Mouse (Mus musculus): Measurements from ENCODE around the gene Fgfr2.
A peak's percentile ranks its signal among the peaks of the same experiment; 100 is the strongest.
"Not testable (repeated sequence)": the region's sequence is repeated elsewhere in the genome, so short reads cannot be mapped to it uniquely, and the experiment has no call there.

Gene Fgfr2

GRCm38 (mm10) chr7:131187996-131188395 is 1935.2 kb downstream of the Fgfr2 start:
- no peak for DNase-seq

DNA sequence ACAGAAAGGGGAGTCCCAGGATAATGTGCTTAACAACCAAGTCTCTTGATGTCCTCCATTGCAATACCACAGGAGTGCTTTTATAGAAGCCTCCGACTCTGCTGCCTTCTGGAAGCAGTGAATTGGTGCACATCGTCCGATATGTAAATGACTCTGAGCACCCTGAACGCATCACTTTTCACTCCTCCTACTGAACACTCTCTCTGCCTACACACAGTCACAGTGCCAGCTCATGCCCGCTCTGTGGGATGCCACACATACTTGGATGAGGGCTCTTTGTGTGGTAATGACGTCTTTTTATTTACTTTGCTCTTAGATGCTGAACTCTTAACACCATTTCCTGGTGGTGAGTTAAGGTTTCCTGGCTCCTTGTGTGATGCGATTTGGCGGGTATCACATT is 1936.1 kb downstream of the Fgfr2 start:
- no peak for DNase-seq

GRCm38 (mm10) chr7:131184339-131184738 is 1938.8 kb downstream of the Fgfr2 start:
- DNase-seq: peak in 1 of 2 experiments; percentile 10

GRCm38 (mm10) chr7:131182685-131183084 is 1940.5 kb downstream of the Fgfr2 start:
- peak; percentile 67 to 70 for DNase-seq

- DNase-seq: no peak
Observed at GRCm38 (mm10) chr7:131174121-131174520, 1949.0 kb downstream of the Fgfr2 start, which contains the start of gene 5430419D17Rik. Gene 5430419D17Rik, plus strand, starts transcription at chr7:131174402.

GRCm38 (mm10) chr7:131169099-131169498 is 1954.1 kb downstream of the Fgfr2 start:
- no peak for DNase-seq

DNA sequence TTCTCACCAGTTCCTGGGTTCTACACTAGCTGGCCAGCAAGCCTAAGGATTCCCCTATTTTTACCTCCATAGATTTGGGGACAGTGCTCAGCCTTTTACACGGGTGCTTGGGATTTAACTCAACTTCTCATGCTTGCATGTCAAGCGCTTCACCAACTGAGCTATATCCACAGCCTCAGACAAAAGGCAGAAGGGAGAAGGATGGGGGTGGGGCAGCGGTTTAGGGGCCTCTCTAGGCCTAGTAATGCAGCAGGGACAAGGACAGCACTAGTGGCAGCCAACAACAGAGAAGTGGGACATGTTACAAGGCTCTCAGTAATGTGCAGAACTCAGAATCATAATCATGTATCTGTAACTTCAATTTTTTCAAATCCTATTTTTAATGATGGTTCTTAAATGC is 1955.4 kb downstream of the Fgfr2 start:
- DNase-seq: no peak

DNA sequence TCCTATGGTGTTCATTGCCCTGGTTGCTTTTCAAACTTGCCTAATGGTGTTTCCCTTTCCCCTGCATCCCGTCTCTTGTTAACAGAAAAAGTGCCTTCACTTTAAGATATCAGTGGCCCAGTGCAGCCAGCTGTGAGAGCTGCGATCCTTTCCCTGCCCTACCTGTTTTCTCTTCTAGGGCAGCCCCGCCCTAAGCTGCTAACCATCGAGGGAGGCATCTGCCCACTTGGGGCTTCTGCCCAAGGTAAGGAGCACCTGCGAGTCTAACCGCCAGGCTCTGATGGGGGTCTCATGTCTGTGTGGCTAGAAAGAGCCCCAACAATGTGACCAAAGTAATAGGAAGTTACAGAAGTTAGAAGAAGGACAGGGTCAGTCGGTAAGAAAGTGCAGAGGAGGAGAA is 1960.9 kb downstream of the Fgfr2 start:
- DNase-seq: no peak

GRCm38 (mm10) chr7:131153044-131153443 is 1970.1 kb downstream of the Fgfr2 start:
- no peak for DNase-seq

DNA sequence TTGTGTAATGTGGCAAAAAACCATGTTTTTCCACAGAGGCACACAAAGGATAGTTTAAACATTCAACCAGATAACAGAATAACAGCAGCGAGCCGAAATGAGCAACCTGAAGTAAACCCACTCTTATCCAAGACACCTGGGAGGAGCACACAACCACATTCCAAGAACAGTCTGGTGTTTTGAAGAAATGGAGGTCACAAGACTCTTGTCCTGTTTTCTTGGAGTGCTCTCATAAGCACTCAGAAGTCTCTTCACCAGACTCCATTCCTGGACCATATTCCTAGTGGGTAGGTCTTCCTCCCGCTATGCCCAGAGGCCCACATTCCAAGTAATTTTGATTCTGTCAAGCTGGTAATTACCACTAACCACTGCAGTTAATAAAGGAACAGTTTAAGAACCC is 1973.0 kb downstream of the Fgfr2 start:
- DNase-seq: no peak

GRCm38 (mm10) chr7:131146214-131146613 is 1976.9 kb downstream of the Fgfr2 start, which contains the start of gene 4933402N03Rik:
Gene 4933402N03Rik, minus strand, starts transcription at chr7:131146314.
- no peak for DNase-seq

DNA sequence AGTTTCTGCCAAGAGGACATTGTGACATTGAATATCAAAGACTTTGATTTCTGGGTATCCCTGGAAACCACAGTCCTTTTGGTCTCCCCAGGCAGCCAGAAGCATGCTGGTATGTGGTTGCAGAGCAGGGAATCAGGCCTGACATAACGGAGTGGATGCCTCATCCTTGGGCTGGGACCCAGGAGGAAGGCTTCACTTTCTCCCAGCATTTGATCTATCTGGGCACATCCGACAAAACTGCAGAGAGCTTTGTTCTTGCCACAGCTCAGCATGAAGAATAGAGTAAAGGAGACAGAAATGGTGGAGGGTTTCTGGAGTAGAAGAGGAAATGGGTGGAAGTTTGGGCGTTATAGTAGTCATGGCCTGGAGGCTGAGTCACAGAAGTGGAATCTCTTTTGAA is 1990.0 kb downstream of the Fgfr2 start:
- DNase-seq: no peak

DNA sequence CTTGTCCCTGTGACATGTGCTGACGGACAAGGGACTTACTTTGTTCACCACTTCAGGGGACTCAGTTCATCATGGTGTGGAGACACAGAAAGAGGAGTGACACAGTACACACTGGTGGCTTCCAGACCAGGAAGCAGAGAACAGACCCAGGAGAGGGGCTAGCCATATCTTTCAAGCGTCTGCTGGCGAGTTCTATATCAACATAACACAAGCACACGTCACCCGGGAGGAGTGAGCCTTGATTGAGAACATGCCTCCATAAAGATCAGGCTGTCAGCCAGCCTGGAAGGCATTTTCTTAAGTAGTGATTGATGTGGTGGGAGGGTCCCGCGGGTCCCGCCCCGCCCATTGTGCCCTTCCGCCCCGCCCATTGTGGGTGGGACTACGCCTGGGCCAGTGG is 1993.1 kb downstream of the Fgfr2 start:
- no peak for DNase-seq

DNA sequence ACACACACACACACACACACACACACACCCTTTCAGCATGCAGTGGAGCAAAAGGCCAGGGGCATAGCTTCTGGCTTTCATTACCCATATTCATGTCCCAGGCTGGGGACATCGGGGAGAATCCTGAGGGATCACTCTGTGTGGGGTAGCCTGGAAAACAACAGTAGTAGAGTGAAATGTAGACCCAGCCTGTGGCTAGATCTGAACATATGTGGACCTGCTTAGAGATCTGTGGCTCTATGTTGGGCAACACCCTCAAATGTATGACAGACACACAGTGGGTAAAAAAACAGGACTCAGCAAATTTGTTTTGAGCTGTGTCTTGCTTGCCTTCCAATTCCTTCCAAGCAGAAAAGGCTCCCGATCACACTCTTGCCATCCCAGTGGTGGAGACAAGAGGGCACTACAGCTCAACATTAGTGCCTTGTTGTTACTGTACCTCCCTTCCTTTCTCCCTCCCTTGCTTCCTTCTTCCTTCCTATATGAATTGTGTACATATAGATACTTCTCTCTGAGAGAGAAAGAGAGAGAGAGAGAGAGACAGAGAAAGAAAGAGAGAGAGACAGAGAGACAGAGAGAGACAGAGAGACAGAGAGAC is 2000.8 kb downstream of the Fgfr2 start:
- DNase-seq: no peak

- DNase-seq: no peak
Observed at GRCm38 (mm10) chr7:131114434-131114833, 2008.7 kb downstream of the Fgfr2 start.

GRCm38 (mm10) chr7:131113676-131114075 is 2009.5 kb downstream of the Fgfr2 start:
- peak; percentile 23 to 36 for DNase-seq

DNA sequence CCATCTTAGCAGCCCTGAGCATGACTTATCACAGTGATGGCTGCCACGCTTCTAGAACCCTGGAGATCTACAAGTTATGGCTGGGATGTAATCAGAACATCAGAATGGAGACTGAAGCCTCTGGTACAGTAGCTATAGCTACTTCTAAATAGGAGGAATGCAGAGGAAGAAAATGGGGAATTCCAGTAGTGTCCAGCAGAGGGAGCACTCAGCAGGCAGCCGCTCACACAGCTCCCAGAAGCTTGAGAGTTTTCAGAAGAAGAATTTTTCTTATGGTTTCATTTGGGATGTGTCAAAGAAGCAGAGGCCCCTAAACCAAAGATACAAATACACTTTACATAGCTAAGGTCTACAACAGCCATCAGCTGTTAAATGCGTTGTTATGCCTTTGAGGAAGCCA is 2010.7 kb downstream of the Fgfr2 start:
- DNase-seq: peak; percentile 65 to 68

- not testable (repeated sequence) for DNase-seq
Observed at GRCm38 (mm10) chr7:131082403-131082802, 2040.7 kb downstream of the Fgfr2 start.

GRCm38 (mm10) chr7:131075956-131076355 is 2047.2 kb downstream of the Fgfr2 start:
- DNase-seq: peak; percentile 34 to 44

DNA sequence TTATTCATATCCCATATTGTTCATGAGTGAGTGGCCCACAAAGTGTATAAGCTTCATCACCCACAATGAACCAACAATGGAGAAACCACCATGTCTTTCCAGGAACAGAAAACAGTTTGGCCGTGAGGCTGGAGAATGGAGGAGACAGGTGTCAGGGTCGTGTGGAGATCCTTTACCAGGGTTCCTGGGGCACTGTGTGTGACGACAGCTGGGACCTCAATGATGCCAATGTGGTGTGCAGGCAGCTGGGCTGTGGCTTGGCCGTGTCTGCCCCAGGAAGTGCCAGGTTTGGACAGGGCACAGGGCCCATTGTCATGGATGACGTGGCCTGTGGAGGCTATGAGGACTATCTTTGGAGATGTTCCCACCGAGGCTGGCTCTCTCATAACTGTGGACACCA is 2049.1 kb downstream of the Fgfr2 start:
- DNase-seq: not testable (repeated sequence)

- not testable (repeated sequence) for DNase-seq
Observed at GRCm38 (mm10) chr7:131073476-131073875, 2049.7 kb downstream of the Fgfr2 start.

DNA sequence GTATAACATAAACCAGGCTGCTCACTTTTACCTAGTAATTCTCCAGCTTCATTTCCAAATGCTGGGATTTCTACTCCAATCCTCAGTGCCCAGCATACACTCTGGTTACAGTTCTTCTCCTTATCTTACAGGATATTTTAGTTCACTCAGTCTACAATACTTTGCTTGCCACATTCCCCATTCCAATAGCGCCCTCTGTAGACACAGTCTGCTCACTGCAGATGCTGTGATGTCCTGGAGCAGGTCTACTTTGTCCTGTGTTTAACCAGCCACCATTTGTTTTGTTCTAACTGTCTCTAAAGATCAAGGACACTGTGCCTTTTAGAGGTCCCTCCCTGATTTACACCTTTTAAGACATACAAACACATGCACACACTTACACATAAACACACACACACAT is 2055.0 kb downstream of the Fgfr2 start:
- DNase-seq: peak; percentile 54 to 59

- DNase-seq: peak in 1 of 2 experiments; percentile 7
Observed at GRCm38 (mm10) chr7:131062541-131062940, 2060.6 kb downstream of the Fgfr2 start.

GRCm38 (mm10) chr7:131059808-131060207 is 2063.3 kb downstream of the Fgfr2 start:
- peak; percentile 40 to 50 for DNase-seq

- DNase-seq: not testable (repeated sequence)
Observed at GRCm38 (mm10) chr7:131057918-131058317, 2065.2 kb downstream of the Fgfr2 start.
